Mouse (Mus musculus) liver, adult 2 months (tissue): ENCODE measurements at regions not wholly inside any gene's neighbourhood (a gene's known extent, or its start where the extent isn't known, plus 50 kb on each side); places are given as distances from the start of the nearest gene placed in this dataset.
"Not testable (repeated sequence)": the region's sequence is repeated elsewhere in the genome, so short reads cannot be mapped to it uniquely, and the experiment has no call there.

Source experiments
- DNase-seq: peaks from one replicate; pipeline ENCODE4 v3.0.0-alpha.2; 2011; ENCODE audit warnings: low read depth, low spot score; ENCODE audit errors: extremely low read depth
- H3K27ac ChIP-seq: fragments of 200-500 bp; replicated peaks from 2 replicates; pipeline ENCODE4 v1.5.1; 2012; ENCODE audit warnings: low read depth, mild to moderate bottlenecking, control low read depth, inconsistent platforms, low read length; ENCODE audit not compliant: insufficient read depth
- H3K27me3 ChIP-seq: fragments of 200-500 bp; 2 replicates; pipeline ENCODE4 v1.6.1; 2012; ENCODE audit warnings: mild to moderate bottlenecking, moderate library complexity, low read length, inconsistent platforms; ENCODE audit not compliant: control insufficient read depth, insufficient read depth
- H3K36me3 ChIP-seq: fragments of 200-500 bp; 2 replicates; pipeline ENCODE4 v1.6.1; 2012; ENCODE audit warnings: low read length, inconsistent platforms; ENCODE audit not compliant: control insufficient read depth, insufficient read depth
- H3K4me1 ChIP-seq: fragments of 200-500 bp; 2 replicates; pipeline ENCODE4 v1.6.1; 2011; ENCODE audit warnings: low read length; ENCODE audit not compliant: control insufficient read depth, insufficient read depth
- H3K4me3 ChIP-seq: fragments of 200-500 bp; 2 replicates; pipeline ENCODE4 v1.5.1; 2011; ENCODE audit warnings: low read depth, mild to moderate bottlenecking, control low read depth, low read length, moderate library complexity; ENCODE audit not compliant: insufficient read depth
- H3K79me2 ChIP-seq: fragments of 200-500 bp; 2 replicates; pipeline ENCODE4 v1.6.1; 2012; ENCODE audit warnings: inconsistent platforms, mild to moderate bottlenecking, low read length, moderate library complexity; ENCODE audit not compliant: control insufficient read depth, insufficient read depth
- H3K9ac ChIP-seq: fragments of 200-500 bp; 2 replicates; pipeline ENCODE4 v1.6.1; 2012; ENCODE audit warnings: low read depth, mild to moderate bottlenecking, control low read depth, inconsistent platforms, low read length
- CTCF ChIP-seq: fragments of 200-500 bp; IDR thresholded peaks from 2 replicates; pipeline ENCODE4 v1.5.1; 2011; ENCODE audit warnings: low read depth, low read length, control low read depth
- POLR2A ChIP-seq: fragments of 200-500 bp; IDR thresholded peaks from 2 replicates; pipeline ENCODE4 v1.6.1; 2011; ENCODE audit warnings: low read length, control low read depth; ENCODE audit not compliant: insufficient read depth; ENCODE audit errors: extremely low read depth
- WGBS: fragments of 180-500 bp; shearing (Covaris S2); methylation state at CpG from one replicate; pipeline ENCODE4 v1.1.7; 2018; 5-methylcytosine and 5-hydroxymethylcytosine counted together

- no peak for DNase-seq
- Histone ChIP-seq H3K27ac (no peak overlapping the region), H3K79me2 (no peaks in the 10 kb centered on the region)
Observed at GRCm38 (mm10) chr6:70160442-70160841, 631.6 kb downstream of the Rpia start.

GRCm38 (mm10) chr6:70155771-70156170 is 636.3 kb downstream of the Rpia start:
- H3K4me1 ChIP-seq, H3K36me3 ChIP-seq, H3K27me3 ChIP-seq, H3K9ac ChIP-seq, DNase-seq, H3K4me3 ChIP-seq, H3K27ac ChIP-seq, H3K79me2 ChIP-seq: not testable (repeated sequence)

More at GRCm38 (mm10) chr6:70160442-70160841, 631.6 kb downstream of the Rpia start:
- TF ChIP-seq POLR2A = no peak
- TF ChIP-seq CTCF = no peak
- H3K36me3 ChIP-seq = no peaks in the 10 kb centered on the region
- H3K27me3 ChIP-seq = no peaks in the 10 kb centered on the region
- no peak overlapping the region for H3K4me3 ChIP-seq
- H3K9ac ChIP-seq = no peak overlapping the region
- no peaks in the 10 kb centered on the region for H3K4me1 ChIP-seq

- H3K9ac ChIP-seq, H3K27me3 ChIP-seq, H3K36me3 ChIP-seq, DNase-seq, H3K4me1 ChIP-seq, H3K27ac ChIP-seq, H3K4me3 ChIP-seq, H3K79me2 ChIP-seq: not testable (repeated sequence)
- 75% methylated on average over 2 of the region's 2 CpGs for WGBS
Observed at GRCm38 (mm10) chr6:70151098-70151838, 640.8 kb downstream of the Rpia start.

GRCm38 (mm10) chr6:70146986-70147385 is 645.0 kb downstream of the Rpia start:
- TF ChIP-seq POLR2A (no peak), CTCF (peak; percentile 38; the same call in 1 of the 2 replicates)
- no peak for DNase-seq
- no peak overlapping the region for H3K9ac ChIP-seq

GRCm38 (mm10) chr6:70143341-70143740 is 648.7 kb downstream of the Rpia start:
- 70% methylated on average over 4 of the region's 4 CpGs for WGBS
- not testable (repeated sequence) for DNase-seq, H3K36me3 ChIP-seq, H3K27ac ChIP-seq, H3K9ac ChIP-seq, H3K79me2 ChIP-seq, H3K4me3 ChIP-seq, H3K4me1 ChIP-seq, H3K27me3 ChIP-seq

More at GRCm38 (mm10) chr6:70146986-70147385, 645.0 kb downstream of the Rpia start:
- no peaks in the 10 kb centered on the region for H3K36me3 ChIP-seq
- H3K79me2 ChIP-seq = no peaks in the 10 kb centered on the region
- H3K4me1 ChIP-seq = no peaks in the 10 kb centered on the region
- H3K4me3 ChIP-seq = no peak overlapping the region
- H3K27ac ChIP-seq = no peak overlapping the region
- H3K27me3 ChIP-seq = no peaks in the 10 kb centered on the region

GRCm38 (mm10) chr6:70116811-70117210 is 675.2 kb downstream of the Rpia start:
- WGBS = 84% methylated on average over 1 of the region's 1 CpGs
- no peak overlapping the region for H3K27ac ChIP-seq
- no peaks in the 10 kb centered on the region for H3K79me2 ChIP-seq
- no peak for DNase-seq
- no peak overlapping the region for H3K9ac ChIP-seq
- H3K36me3 ChIP-seq = no peaks in the 10 kb centered on the region
- H3K4me3 ChIP-seq = no peak overlapping the region
- H3K4me1 ChIP-seq = no peaks in the 10 kb centered on the region
- no peaks in the 10 kb centered on the region for H3K27me3 ChIP-seq
- TF ChIP-seq CTCF (no peak), POLR2A (no peak)
